Mouse (Mus musculus) ES-Bruce4 (cell line): ENCODE results near the gene Phldb2.

ENCODE experiments used
- CTCF ChIP-seq: IDR thresholded peaks from one replicate; pipeline ENCODE4 v1.8.1; 2011; ENCODE audit warnings: low read depth, low read length
- EP300 ChIP-seq: IDR thresholded peaks from 2 replicates; pipeline ENCODE4 v1.6.1; 2011; ENCODE audit warnings: low read depth, low read length; ENCODE audit not compliant: insufficient read depth
- POLR2A ChIP-seq: IDR thresholded peaks from one replicate; pipeline ENCODE4 v1.8.1; 2011; ENCODE audit warnings: low read length; ENCODE audit not compliant: insufficient read depth

- no peak for TF ChIP-seq CTCF
- TF ChIP-seq POLR2A: no peak
- no peak for TF ChIP-seq EP300
Observed at GRCm38 (mm10) chr16:45935956-45936483, 17.4 kb downstream of the Phldb2 start.
